Mouse (Mus musculus): ENCODE measurements around the gene Pcsk2.

Pcsk2 gene

GRCm38 (mm10) chr2:143732501-143732900, 186.5 kb downstream of the Pcsk2 start:
- no peak for DNase-seq (ENCODE audit: low read depth, low spot score)

GRCm38 (mm10) chr2:143735442-143735841, 189.5 kb downstream of the Pcsk2 start:
- no peak for DNase-seq (ENCODE audit: low read depth, low spot score)

- no peak for DNase-seq (ENCODE audit: low read depth, low spot score)
Measured at GRCm38 (mm10) chr2:143739475-143740226, 193.7 kb downstream of the Pcsk2 start.

GRCm38 (mm10) chr2:143742436-143742835, 196.5 kb downstream of the Pcsk2 start:
- no peak for DNase-seq (ENCODE audit: low read depth, low spot score)

- no peak for DNase-seq (ENCODE audit: low read depth, low spot score)
Measured at GRCm38 (mm10) chr2:143743081-143743480, 197.1 kb downstream of the Pcsk2 start.

GRCm38 (mm10) chr2:143752051-143752788, 206.3 kb downstream of the Pcsk2 start:
- DNase-seq (ENCODE audit: low read depth, low spot score) = no peak

GRCm38 (mm10) chr2:143776448-143776847, 230.5 kb downstream of the Pcsk2 start:
- DNase-seq (ENCODE audit: low read depth, low spot score) = peak; percentile 14

GRCm38 (mm10) chr2:143780310-143780709, 234.4 kb downstream of the Pcsk2 start:
- no peak for DNase-seq (ENCODE audit: low read depth, low spot score)

- no peak for DNase-seq (ENCODE audit: low read depth, low spot score)
Measured at GRCm38 (mm10) chr2:143789911-143790310, 244.0 kb downstream of the Pcsk2 start.

GRCm38 (mm10) chr2:143795858-143796257, 249.9 kb downstream of the Pcsk2 start:
- no peak for DNase-seq (ENCODE audit: low read depth, low spot score)

- no peak for DNase-seq (ENCODE audit: low read depth, low spot score)
Measured at GRCm38 (mm10) chr2:143796335-143797013, 250.5 kb downstream of the Pcsk2 start.

GRCm38 (mm10) chr2:143801097-143801496, 255.1 kb downstream of the Pcsk2 start:
- DNase-seq (ENCODE audit: low read depth, low spot score) = no peak

- DNase-seq (ENCODE audit: low read depth, low spot score) = no peak
Measured at GRCm38 (mm10) chr2:143806140-143806923, 260.4 kb downstream of the Pcsk2 start.

GRCm38 (mm10) chr2:143806924-143807664, 261.1 kb downstream of the Pcsk2 start:
- no peak for DNase-seq (ENCODE audit: low read depth, low spot score)

GRCm38 (mm10) chr2:143808789-143809188, 262.8 kb downstream of the Pcsk2 start:
- no peak for DNase-seq (ENCODE audit: low read depth, low spot score)

- no peak for DNase-seq (ENCODE audit: low read depth, low spot score)
Measured at GRCm38 (mm10) chr2:143812262-143812661, 266.3 kb downstream of the Pcsk2 start.

- DNase-seq (ENCODE audit: low read depth, low spot score) = no peak
Measured at GRCm38 (mm10) chr2:143813461-143813860, 267.5 kb downstream of the Pcsk2 start.

GRCm38 (mm10) chr2:143831645-143832044, 285.7 kb downstream of the Pcsk2 start:
- DNase-seq (ENCODE audit: low read depth, low spot score) = no peak

- DNase-seq (ENCODE audit: low read depth, low spot score) = no peak
Measured at GRCm38 (mm10) chr2:143832721-143833120, 286.8 kb downstream of the Pcsk2 start.

- no peak for DNase-seq (ENCODE audit: low read depth, low spot score)
Measured at GRCm38 (mm10) chr2:143834082-143834481, 288.1 kb downstream of the Pcsk2 start.

GRCm38 (mm10) chr2:143835820-143836219, 289.9 kb downstream of the Pcsk2 start:
- DNase-seq (ENCODE audit: low read depth, low spot score) = no peak

All from embryo, embryonic 11.5 days (tissue).